Mouse (Mus musculus) CD4-positive, CD25-positive, alpha-beta regulatory T cell (primary cell): ENCODE results near the gene Zfp975. TPM values are rescaled to one million over a fixed set of nuclear protein-coding genes. Genes with fewer than 3 reads are reported as not detected.

ENCODE experiments used
- polyA plus RNA-seq: library from polyadenylated mRNA; unstranded; fragments of 100-300 nt; shearing (Covaris generic); gene quantifications from one replicate; pipeline ENCODE4 v1.2.1, GENCODE M21; 2017

Zfp975 gene
- polyA plus RNA-seq, result 2.6 TPM

GRCm38 (mm10) chr7:42692362-42693158, at the start of gene Zfp975:
Zfp975 (minus strand) TSS chr7:42692742.

GRCm38 (mm10) chr7:42726917-42727316, 34.4 kb upstream of the Zfp975 start, which contains the start of gene Gm17067:
Gm17067 (minus strand) TSS chr7:42727017.

GRCm38 (mm10) chr7:42642152-42643115, 50.1 kb downstream of the Zfp975 start, which contains the start of gene Zfp976:
Zfp976 (minus strand) TSS chr7:42642588.

Other genes starting within 250 kb of the Zfp975 start
- gene 4933421I07Rik, start 244.6 kb downstream of the Zfp975 start, polyA plus RNA-seq, result not detected
- 20.3 TPM for gene Zfp141, start 187.0 kb downstream of the Zfp975 start, polyA plus RNA-seq
- not detected for gene Gm21028, start 114.2 kb downstream of the Zfp975 start, polyA plus RNA-seq
- not detected for gene Zfp977, start 100.2 kb downstream of the Zfp975 start, polyA plus RNA-seq
- gene Zfp976, start 50.2 kb downstream of the Zfp975 start, polyA plus RNA-seq, result 0.68 TPM
- not detected for gene Gm17067, start 34.3 kb upstream of the Zfp975 start, polyA plus RNA-seq
- not detected for gene Vmn2r62, start 100.8 kb upstream of the Zfp975 start, polyA plus RNA-seq
- gene Gm2381, start 174.5 kb upstream of the Zfp975 start, polyA plus RNA-seq, result 0.05 TPM
- gene Vmn2r63, start 241.1 kb upstream of the Zfp975 start, polyA plus RNA-seq, result 0.08 TPM